Mouse (Mus musculus) stomach, embryonic 14.5 days (tissue): ENCODE measurements around the gene Tifab. TPM values are rescaled to one million over a fixed set of nuclear protein-coding genes. Genes with fewer than 3 reads are reported as not detected.

ENCODE experiments used
- ATAC-seq: fragments of 200-750 bp; cut with Nextera tagmentation; 2 replicates; pipeline ENCODE4 v1.8.0; 2017; ENCODE audit warnings: low read depth, moderate TSS enrichment; ENCODE audit not compliant: insufficient number of reproducible peaks, insufficient read depth, low FRiP score
- H3K27ac ChIP-seq: fragments of 300-500 bp; sonication (generic); 2 replicates; pipeline ENCODE4 v1.5.1; 2014; ENCODE audit warnings: mild to moderate bottlenecking, low read length, moderate library complexity, mixed read lengths
- H3K27me3 ChIP-seq: fragments of 300-500 bp; sonication (generic); 2 replicates; pipeline ENCODE4 v1.6.1; 2014; ENCODE audit warnings: low read length, control low read depth, mixed read lengths; ENCODE audit not compliant: control insufficient read depth, insufficient read depth
- H3K36me3 ChIP-seq: fragments of 300-500 bp; sonication (generic); 2 replicates; pipeline ENCODE4 v1.6.1; 2014; ENCODE audit warnings: mild to moderate bottlenecking, control low read depth, low read length, moderate library complexity, mixed read lengths; ENCODE audit not compliant: control insufficient read depth, insufficient read depth
- H3K4me1 ChIP-seq: fragments of 300-500 bp; sonication (generic); 2 replicates; pipeline ENCODE4 v1.6.1; 2014; ENCODE audit warnings: low read length, control low read depth, mixed read lengths; ENCODE audit not compliant: control insufficient read depth, insufficient read depth
- H3K4me2 ChIP-seq: fragments of 300-500 bp; sonication (generic); replicated peaks from 2 replicates; pipeline ENCODE4 v1.6.1; 2014; ENCODE audit warnings: low read depth, low read length, control low read depth
- H3K4me3 ChIP-seq: fragments of 300-500 bp; sonication (generic); 2 replicates; pipeline ENCODE4 v1.5.1; 2014; ENCODE audit warnings: low read depth, low read length, control low read depth
- H3K9ac ChIP-seq: fragments of 300-500 bp; sonication (generic); replicated peaks from 2 replicates; pipeline ENCODE4 v1.6.1; 2014; ENCODE audit warnings: low read depth, mild to moderate bottlenecking, control low read depth, low read length, moderate library complexity, mixed read lengths
- H3K9me3 ChIP-seq: fragments of 300-500 bp; sonication (generic); 2 replicates; pipeline ENCODE4 v1.6.1; 2016; ENCODE audit warnings: low read depth, low read length, control low read depth; ENCODE audit not compliant: control insufficient read depth
- WGBS: fragments of 180-500 bp; shearing (Covaris S2); extraction: QIAGEN DNeasy Blood & Tissue Kit; methylation state at CpG from one replicate; pipeline ENCODE4 v1.1.7; 2014; 5-methylcytosine and 5-hydroxymethylcytosine counted together
- polyA plus RNA-seq: library from polyadenylated mRNA; unstranded; fragments of >200 nt; fragmentation: Nextera tagmentation; extraction: Ambion mirVana; gene quantifications from 2 replicates; pipeline ENCODE4 v1.2.1, GENCODE M21; 2014

Gene Tifab
- 1.2 and 1.4 TPM in 2 replicates for polyA plus RNA-seq

DNA sequence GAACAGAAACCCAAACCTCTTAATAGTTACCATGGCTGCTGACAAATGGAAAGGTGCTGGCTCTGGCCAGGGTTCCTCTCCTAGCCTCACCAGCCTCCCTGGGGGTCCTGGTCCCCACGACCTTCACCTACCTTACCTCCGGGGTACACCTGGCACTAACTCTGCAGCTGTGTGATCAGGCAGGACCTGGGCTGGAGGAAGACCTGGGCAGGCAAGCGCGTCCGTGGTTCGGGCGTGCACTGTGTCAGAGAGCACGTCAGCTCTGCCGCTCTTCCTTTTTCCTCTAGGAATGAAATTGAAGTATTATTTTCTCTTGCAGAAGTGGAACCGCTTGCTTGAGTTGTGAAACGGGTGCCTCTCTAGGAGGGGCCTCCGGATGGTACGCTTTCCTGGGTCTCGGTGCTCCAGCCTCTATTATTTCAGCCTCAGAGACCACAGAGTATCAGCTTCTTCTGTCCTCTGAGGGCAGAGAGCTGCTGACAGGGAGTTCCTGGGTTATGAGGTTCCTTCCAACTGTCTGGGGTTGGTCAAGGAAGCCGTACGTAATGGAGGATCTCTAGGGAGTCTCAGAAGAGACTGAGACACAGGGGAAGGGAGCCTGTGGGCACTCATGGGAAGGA lies at the start of gene Tifab:
Gene Tifab, minus strand, starts transcription at position 470 of the 620 bp plus-strand sequence.
- Histone ChIP-seq H3K36me3 (no peaks in the 10 kb centered on the region), H3K27me3 (no peaks in the 10 kb centered on the region), H3K9ac (no peak within 1 kb of the TSS), H3K27ac (no peak within 1 kb of the TSS), H3K9me3 (no peaks in the 10 kb centered on the region), H3K4me3 (no peak within 1 kb of the TSS), H3K4me2 (no peak within 1 kb of the TSS), H3K4me1 (no peaks in the 10 kb centered on the region; the same call in 1 of the 2 replicates)
- no peak for ATAC-seq
- WGBS = 90% methylated on average over 16 of the region's 16 CpGs

DNA sequence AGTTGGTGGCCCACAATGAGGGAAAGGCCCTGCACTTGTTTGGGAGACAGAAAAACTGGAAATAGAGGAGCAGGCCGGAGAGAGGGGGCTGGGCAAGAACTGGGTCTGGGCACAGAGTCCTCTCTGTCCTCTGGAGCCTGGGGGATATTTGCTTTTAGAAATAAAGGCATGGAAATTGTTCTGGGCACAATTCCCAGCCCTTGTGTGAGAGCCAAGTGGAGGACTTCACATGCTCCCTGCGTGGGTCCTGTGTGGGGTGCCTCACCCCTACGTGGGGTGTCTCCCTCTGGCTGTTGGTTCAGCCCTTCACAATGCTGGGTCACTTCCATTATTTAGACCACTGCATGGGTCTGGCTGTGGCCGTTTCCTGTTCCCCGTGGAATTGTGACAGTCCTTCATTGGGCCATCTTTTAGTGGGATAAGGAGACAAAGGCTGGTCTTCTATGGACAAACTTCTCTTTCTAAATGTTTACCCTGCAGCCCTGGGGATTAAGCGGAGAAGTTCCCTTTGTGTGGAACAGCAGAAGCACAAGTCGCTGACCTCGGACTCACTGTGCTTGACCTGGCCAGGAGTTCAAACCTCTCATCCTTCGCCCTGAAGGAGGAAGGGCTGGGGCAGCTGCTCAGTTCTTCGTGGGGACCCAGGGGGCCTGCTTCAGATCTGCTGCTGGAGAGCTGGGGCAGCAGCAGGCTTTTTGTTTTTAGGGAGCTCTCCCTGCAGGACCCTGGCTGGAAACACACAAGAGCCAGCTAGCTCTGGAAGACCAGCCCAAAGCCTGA lies 47.7 kb upstream of the Tifab start:
- Histone ChIP-seq H3K4me1 (peaks cover 16% of the 10 kb centered on the region; the same call in 1 of the 2 replicates), H3K27me3 (peaks cover 23% of the 10 kb centered on the region), H3K4me3 (no peak overlapping the region), H3K4me2 (no peak overlapping the region), H3K9me3 (no peaks in the 10 kb centered on the region), H3K9ac (no peak overlapping the region), H3K27ac (no peak overlapping the region), H3K36me3 (no peaks in the 10 kb centered on the region)
- 32% methylated on average over 10 of the region's 10 CpGs for WGBS
- ATAC-seq = no peak

DNA sequence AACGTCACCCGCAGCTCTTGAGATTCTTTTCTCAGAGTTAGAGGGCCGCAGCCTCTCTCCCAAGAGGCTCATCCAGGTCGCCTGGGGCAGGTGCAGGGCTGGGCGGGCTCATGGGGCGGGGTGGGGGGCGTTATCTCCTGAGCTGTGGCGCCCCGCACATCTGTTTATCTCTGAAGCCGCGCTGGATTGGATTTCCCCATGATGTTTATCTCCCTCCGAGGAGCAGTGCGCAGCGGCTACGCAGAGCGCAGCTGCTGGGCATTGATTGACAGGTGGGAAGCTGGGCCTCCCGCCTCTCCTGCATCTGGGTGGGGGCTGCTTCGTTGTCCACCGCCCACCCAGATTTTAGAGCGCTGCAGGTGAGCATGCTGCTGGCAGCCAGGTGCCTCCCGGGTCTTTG lies 44.9 kb upstream of the Tifab start:
- Histone ChIP-seq H3K4me2 (no peak overlapping the region), H3K9ac (no peak overlapping the region), H3K4me3 (no peak overlapping the region), H3K27me3 (peaks cover 26% of the 10 kb centered on the region), H3K9me3 (no peaks in the 10 kb centered on the region), H3K36me3 (no peaks in the 10 kb centered on the region), H3K4me1 (peaks cover 17% of the 10 kb centered on the region; the same call in 1 of the 2 replicates), H3K27ac (no peak overlapping the region)
- ATAC-seq = no peak
- 6% methylated on average over 21 of the region's 21 CpGs for WGBS

DNA sequence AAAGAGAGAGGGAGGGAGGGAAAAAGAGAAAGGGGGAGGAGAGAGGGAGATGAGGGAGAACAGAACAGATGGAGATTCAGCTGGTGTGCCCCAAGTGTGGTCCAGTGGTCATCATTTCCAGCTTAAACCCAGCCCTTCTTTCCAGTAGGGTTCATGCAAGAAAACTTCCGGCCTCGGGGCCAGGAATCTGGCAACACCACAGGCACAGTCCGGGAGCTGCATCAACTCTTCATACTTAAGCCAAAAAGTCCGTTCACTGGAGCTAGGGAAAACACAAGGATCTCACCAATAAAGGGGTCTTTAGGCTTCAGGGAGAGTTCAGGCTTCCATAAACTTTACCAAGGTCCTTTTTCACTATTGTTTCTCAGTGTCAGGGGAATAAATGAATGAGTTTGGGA lies 44.2 kb upstream of the Tifab start:
- Histone ChIP-seq H3K4me2 (no peak overlapping the region), H3K27ac (no peak overlapping the region), H3K27me3 (peaks cover 26% of the 10 kb centered on the region), H3K9me3 (no peaks in the 10 kb centered on the region), H3K9ac (no peak overlapping the region), H3K4me3 (no peak overlapping the region), H3K36me3 (no peaks in the 10 kb centered on the region), H3K4me1 (peaks cover 17% of the 10 kb centered on the region; the same call in 1 of the 2 replicates)
- 16% methylated on average over 4 of the region's 4 CpGs for WGBS
- no peak for ATAC-seq

DNA sequence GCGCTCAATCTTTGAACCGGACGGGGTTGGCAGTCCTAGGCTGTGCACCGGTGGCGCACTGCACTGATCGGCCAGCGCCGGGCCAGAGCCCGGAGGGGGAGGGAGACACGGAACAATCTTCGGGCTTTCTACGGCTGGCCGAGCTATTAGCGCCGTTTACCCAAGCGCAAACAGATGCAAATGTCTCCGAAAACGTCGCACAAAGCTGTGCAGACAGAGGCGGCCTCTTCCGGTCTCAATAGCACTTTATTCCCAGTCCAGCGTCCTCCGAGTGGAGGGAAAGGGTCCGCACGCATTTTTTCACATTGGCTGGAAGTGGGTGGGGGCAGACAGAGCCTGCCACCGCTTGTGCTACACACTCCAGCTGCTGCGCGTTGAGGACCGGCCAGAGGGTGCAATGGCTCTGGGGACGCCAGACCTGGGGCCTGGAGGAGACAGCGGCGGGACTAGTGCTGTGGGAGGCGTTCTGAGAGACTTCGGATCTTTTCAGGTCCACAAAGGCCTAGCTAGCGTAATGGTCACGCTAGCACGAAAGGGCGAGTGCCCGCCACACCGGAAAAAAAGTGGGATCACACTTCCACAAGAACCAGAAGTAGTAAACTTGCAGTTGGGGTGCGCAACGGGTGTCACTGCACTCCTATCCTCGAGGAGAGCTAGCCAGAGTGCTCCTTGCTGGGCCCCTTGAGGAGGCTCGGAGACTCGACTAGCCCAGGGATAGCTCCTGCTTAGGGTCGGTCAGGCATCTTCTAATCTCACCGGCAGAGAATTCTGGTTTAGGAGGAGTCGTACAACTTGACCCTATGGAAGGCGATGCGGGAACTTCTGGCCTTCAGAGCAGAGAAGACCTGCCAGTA lies 43.5 kb upstream of the Tifab start:
- peaks cover 26% of the 10 kb centered on the region for H3K27me3 ChIP-seq
- H3K9ac ChIP-seq = no peak overlapping the region
- peak overlapping the region; percentile 58; the same call in 1 of the 2 replicates for H3K27ac ChIP-seq
- 4% methylated on average over 50 of the region's 50 CpGs for WGBS
- H3K4me3 ChIP-seq = peak overlapping the region; percentile 33
- H3K4me2 ChIP-seq = peak overlapping the region; percentile 79
- peaks cover 17% of the 10 kb centered on the region; the same call in 1 of the 2 replicates for H3K4me1 ChIP-seq
- no peak; the same call in 1 of the 2 replicates for ATAC-seq
- H3K9me3 ChIP-seq = no peaks in the 10 kb centered on the region
- H3K36me3 ChIP-seq = no peaks in the 10 kb centered on the region

DNA sequence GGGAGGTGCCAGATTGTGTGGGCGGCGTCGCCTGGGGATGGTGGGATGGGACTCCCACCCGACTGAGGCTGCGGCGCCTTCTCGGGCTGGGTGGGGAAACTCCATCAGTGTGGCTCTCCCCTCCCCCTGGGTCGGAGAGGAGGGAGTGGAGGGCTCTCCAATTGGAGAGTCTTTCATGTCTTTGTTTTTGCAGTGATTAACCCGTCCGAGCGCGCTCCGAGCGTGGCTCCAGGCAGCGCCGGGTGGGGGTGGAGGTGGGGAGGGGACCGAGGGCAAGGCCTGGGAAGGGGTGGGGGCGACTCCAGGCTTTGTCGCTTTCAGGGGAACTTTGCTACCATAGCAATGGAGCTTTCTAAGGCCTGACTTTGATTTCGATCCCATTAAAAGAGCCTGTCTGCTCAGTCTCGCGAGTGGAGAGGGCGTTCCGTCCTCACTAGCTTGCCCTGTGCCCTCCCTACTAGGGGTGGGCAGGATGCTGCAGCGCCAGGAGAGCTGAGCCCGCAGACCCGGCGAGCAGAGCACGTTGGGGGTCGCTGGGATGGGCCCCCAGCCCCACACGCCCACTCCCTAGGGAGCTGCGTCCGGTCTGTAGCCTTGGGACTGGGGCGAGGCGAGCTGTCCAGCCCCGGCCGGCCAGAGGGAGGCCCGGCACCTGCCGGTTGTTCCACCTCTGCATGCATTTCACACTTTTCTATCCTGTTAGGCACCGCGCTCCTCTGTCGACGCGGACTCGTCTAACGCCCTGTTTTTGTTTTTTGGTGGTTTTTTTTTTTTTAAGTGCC lies 42.6 kb upstream of the Tifab start:
- Histone ChIP-seq H3K4me3 (peak overlapping the region; percentile 33), H3K36me3 (no peaks in the 10 kb centered on the region), H3K9me3 (no peaks in the 10 kb centered on the region), H3K27ac (peak overlapping the region; percentile 58; the same call in 1 of the 2 replicates), H3K27me3 (peaks cover 26% of the 10 kb centered on the region), H3K4me2 (peak overlapping the region; percentile 79), H3K4me1 (peaks cover 17% of the 10 kb centered on the region; the same call in 1 of the 2 replicates), H3K9ac (no peak overlapping the region; the same call in 1 of the 2 replicates)
- WGBS = under 1% methylated on average over 46 of the region's 46 CpGs
- ATAC-seq = peak; percentile 38; the same call in 1 of the 2 replicates

DNA sequence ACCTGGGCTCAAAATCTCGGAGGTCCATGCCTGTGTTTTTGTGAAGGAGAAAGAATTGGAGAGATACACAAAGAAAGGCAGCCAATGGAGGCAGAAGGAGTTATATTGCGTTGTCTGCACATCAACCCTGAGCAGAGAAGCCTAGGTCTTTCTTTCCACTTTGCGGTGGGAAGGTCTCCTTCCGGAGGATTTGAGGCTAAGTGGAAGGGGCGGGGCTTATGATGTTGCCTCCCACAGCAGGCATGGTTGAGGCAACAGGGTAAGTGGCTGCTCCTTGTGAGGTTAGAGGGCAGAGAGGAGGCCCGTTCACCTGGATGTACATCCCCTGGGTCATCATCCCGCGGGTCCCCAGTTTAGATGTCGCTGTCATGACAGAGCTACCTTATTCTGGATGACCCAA lies 40.6 kb upstream of the Tifab start:
- WGBS = 61% methylated on average over 9 of the region's 9 CpGs
- H3K36me3 ChIP-seq = no peaks in the 10 kb centered on the region
- H3K4me2 ChIP-seq = no peak overlapping the region
- no peak overlapping the region for H3K27ac ChIP-seq
- H3K9me3 ChIP-seq = no peaks in the 10 kb centered on the region
- H3K27me3 ChIP-seq = peaks cover 26% of the 10 kb centered on the region
- H3K9ac ChIP-seq = no peak overlapping the region
- ATAC-seq = no peak
- H3K4me3 ChIP-seq = no peak overlapping the region
- peaks cover 17% of the 10 kb centered on the region; the same call in 1 of the 2 replicates for H3K4me1 ChIP-seq
